Comparison of ENCODE assay signal across 19 mouse cellular contexts in genomic region chrX:23015562-23015961, GRCm38 (mm10).
DNase-seq lines count a peak whose midpoint lies in the region; ATAC-seq and TF ChIP-seq lines count a peak whose summit lies in the region.
"Had no signal": no experiment of that assay in that cellular context is flagged by ENCODE, and none has a peak within 500 bp of the region (broad histone marks: within the 10 kb centered on the region; RNA-seq: fewer than 3 reads in every experiment).

No protein-coding gene starts in this region.

- H3K4me3 ChIP-seq in midbrain, postnatal 0 days (ENCODE audit: low read depth, low read length) = no peak overlapping the region
- H3K4me3 ChIP-seq: embryonic facial prominence, embryonic 13.5 days; myocyte had no signal

- H3K4me2 ChIP-seq in midbrain, postnatal 0 days (ENCODE audit: low read depth, low read length, poor library complexity, severe bottlenecking) = no peak overlapping the region
- H3K4me2 ChIP-seq: embryonic facial prominence, embryonic 13.5 days; heart, embryonic 11.5 days had no signal

- 34% methylated on average over 1 of the region's 1 CpGs for WGBS in midbrain, postnatal 0 days

- no peaks in the 10 kb centered on the region for H3K4me1 ChIP-seq in midbrain, postnatal 0 days (ENCODE audit: insufficient read depth, low read length)
- H3K4me1 ChIP-seq: embryonic facial prominence, embryonic 13.5 days had no signal

- no peaks in the 10 kb centered on the region for H3K27me3 ChIP-seq in midbrain, postnatal 0 days (ENCODE audit: insufficient read depth, low read length)
- H3K27me3 ChIP-seq: embryonic facial prominence, embryonic 13.5 days had no signal

- TF ChIP-seq CTCF in midbrain, postnatal 0 days (IDR thresholded peaks at IDR 0.05) = no peak

- H3K9me3 ChIP-seq in midbrain, postnatal 0 days (ENCODE audit: low read length) = no peaks in the 10 kb centered on the region
- H3K9me3 ChIP-seq: embryonic facial prominence, embryonic 13.5 days had no signal

- H3K9ac ChIP-seq in midbrain, postnatal 0 days (replicated peaks; ENCODE audit: low read length, poor library complexity, severe bottlenecking) = no peak overlapping the region
- H3K9ac ChIP-seq: embryonic facial prominence, embryonic 13.5 days had no signal

- H3K27ac ChIP-seq in midbrain, postnatal 0 days (ENCODE audit: low read depth, low read length) = no peak overlapping the region
- H3K27ac ChIP-seq: embryonic facial prominence, embryonic 13.5 days; macrophage had no signal

- no peak for ATAC-seq in midbrain, postnatal 0 days (ENCODE audit: low FRiP score)
- ATAC-seq: intestine, postnatal 0 days had no signal

- intact Hi-C loops in heart, postnatal 10 days (cut with DNase I) = no loop called here

- peak; percentile 25 to 33 for DNase-seq in cerebellum, postnatal 10 days
- DNase-seq in cerebellum, postnatal 36 days = no peak
- peak; percentile 3 for DNase-seq in layer of hippocampus, adult 11-12 months (ENCODE audit: low spot score)
- DNase-seq in layer of hippocampus, adult 9-10 months (ENCODE audit: low spot score) = no peak
- peak; percentile 5 for DNase-seq in right cerebral cortex, postnatal 4 days
- no peak for DNase-seq in right cerebral cortex, postnatal 25 days
- peak; percentile 14 for DNase-seq in midbrain, postnatal 0 days (ENCODE audit: low spot score)
- DNase-seq in heart, postnatal 10 days = no peak
- DNase-seq: adrenal gland, postnatal 36 days; gastrocnemius, postnatal 36 days; heart, postnatal 36 days; kidney, postnatal 25 days; liver; lung, adult 18-20 months had no signal

- no peaks in the 10 kb centered on the region for H3K36me3 ChIP-seq in midbrain, postnatal 0 days (ENCODE audit: insufficient read depth, low read length)
- H3K36me3 ChIP-seq: embryonic facial prominence, embryonic 13.5 days had no signal

Comparison
In these comparisons a context has a peak if more than half of its experiments do, and no peak if none do; other contexts are left out.
1. DNase-seq: peak in cerebellum, postnatal 10 days (2 of 2), layer of hippocampus, adult 11-12 months (single experiment), right cerebral cortex, postnatal 4 days (single experiment) and midbrain, postnatal 0 days (single experiment); none in cerebellum, postnatal 36 days (0 of 2), layer of hippocampus, adult 9-10 months (single experiment), right cerebral cortex, postnatal 25 days (single experiment) and heart, postnatal 10 days (0 of 2).